In genomic region chr4:45407703-45408334, GRCm38 (mm10) we compare ENCODE assay signal across 1 mouse cellular context.
TF ChIP-seq lines count a peak whose summit lies in the region.

No protein-coding gene starts in this region.

TF ChIP-seq in CH12.LX, 34 proteins besides CTCF, POLR2A, EP300 and RAD21 (continued from another document):
- no peak for TF ChIP-seq NELFE (IDR thresholded peaks at IDR 0.05; ENCODE audit: low read depth, low read length)
- no peak for TF ChIP-seq PAX5 (IDR thresholded peaks at IDR 0.05; ENCODE audit: low read length)
